Mouse (Mus musculus): Measurements from ENCODE around the gene Smpd3.

Gene Smpd3

GRCm38 (mm10) chr8:106337852-106338521 is at the start of gene Smpd3:
Gene Smpd3, minus strand, starts transcription at chr8:106337988.
- peak; percentile 98 to 99 for DNase-seq (ENCODE audit: low spot score in 2 of 2)

- no peak for DNase-seq (ENCODE audit: low spot score in 2 of 2)
These were observed 43.2 kb upstream of the Smpd3 start for GRCm38 (mm10) chr8:106381026-106381425.

- DNase-seq (ENCODE audit: low spot score in 2 of 2), result no peak
These were observed 41.6 kb upstream of the Smpd3 start for GRCm38 (mm10) chr8:106379357-106379756.

- no peak for DNase-seq (ENCODE audit: low spot score in 2 of 2)
These were observed 40.8 kb upstream of the Smpd3 start for GRCm38 (mm10) chr8:106378501-106379048.

DNA sequence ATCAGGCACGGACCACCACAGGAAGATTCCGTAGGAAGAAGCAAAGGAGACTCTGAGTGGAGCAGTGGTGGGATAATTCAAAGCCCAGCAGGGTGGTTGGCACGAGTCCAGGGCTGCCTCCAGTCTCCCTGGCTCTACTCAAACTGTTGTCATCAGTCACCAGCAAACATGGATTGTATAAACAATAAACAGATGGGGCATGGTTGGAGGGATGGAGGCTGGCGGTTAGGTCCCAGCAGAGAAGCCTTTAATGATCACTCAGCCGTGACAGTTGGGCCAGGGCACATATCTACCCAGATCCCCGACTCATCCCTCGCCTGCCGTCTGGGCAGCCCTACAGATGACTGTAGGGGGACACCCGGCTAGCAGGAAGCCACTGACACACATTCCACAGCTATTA is 39.1 kb upstream of the Smpd3 start:
- no peak for DNase-seq (ENCODE audit: low spot score in 2 of 2)

GRCm38 (mm10) chr8:106375957-106376356 is 38.2 kb upstream of the Smpd3 start:
- DNase-seq (ENCODE audit: low spot score in 2 of 2), result no peak

- DNase-seq (ENCODE audit: low spot score in 2 of 2), result no peak
These were observed 31.3 kb upstream of the Smpd3 start for GRCm38 (mm10) chr8:106369069-106369468.

- DNase-seq (ENCODE audit: low spot score in 2 of 2), result no peak
These were observed 30.7 kb upstream of the Smpd3 start for GRCm38 (mm10) chr8:106368501-106368900.

- no peak for DNase-seq (ENCODE audit: low spot score in 2 of 2)
These were observed 27.0 kb upstream of the Smpd3 start for GRCm38 (mm10) chr8:106364837-106365236.

- DNase-seq (ENCODE audit: low spot score in 2 of 2), result no peak
These were observed 26.5 kb upstream of the Smpd3 start for GRCm38 (mm10) chr8:106364278-106364677.

DNA sequence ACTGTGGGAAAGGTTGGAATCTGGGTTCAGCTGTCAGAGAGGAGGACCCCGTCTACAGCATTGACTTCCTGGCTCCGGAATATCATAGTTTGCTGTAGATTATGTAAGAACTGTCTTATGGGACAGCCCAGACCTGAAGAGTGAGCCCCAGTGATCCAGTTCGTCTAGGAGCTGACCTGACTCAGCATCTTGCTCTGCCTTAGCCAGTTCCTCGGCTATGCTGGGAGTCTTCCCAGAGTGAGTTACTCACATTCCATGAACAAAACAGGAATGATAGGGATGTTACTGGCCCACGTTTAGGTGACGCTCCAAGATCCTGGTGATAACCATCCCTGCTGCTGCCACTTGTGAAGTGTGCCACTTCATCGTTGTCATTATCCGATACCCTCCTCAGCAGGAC is 25.5 kb upstream of the Smpd3 start:
- DNase-seq (ENCODE audit: low spot score in 2 of 2), result no peak

DNA sequence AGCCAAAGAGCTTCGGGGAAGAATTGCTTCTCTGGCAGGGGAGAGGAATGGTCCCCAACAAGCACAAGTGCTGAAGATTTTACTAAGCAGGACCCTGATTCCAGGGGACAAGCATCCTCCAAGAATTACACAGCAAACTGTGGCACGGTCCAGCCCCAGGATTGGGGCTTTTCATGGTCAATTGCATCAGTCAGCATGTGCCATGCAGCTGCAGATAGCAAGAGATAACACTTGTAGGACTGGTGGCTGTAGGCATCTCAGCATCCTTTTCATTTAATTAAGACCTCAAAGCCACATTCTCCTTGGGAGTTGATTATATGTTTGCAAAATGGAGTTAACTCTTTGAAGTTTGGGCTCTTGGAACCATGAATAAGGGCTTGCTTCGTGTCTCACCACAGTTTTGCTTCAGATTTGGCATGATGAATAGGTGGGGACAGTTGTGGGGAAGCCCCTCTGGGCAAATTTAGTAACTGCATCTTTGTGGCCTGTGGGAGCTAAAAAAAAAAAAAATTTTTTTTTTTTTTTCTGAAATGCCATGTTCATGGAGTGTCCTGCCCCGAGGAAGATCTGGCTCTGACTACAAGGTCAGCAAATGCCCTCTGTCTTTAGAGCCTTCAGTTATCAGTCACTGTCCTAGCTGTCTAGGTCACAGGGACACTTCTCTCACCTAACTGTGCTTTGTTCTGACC is 22.0 kb upstream of the Smpd3 start:
- no peak for DNase-seq (ENCODE audit: low spot score in 2 of 2)

DNA sequence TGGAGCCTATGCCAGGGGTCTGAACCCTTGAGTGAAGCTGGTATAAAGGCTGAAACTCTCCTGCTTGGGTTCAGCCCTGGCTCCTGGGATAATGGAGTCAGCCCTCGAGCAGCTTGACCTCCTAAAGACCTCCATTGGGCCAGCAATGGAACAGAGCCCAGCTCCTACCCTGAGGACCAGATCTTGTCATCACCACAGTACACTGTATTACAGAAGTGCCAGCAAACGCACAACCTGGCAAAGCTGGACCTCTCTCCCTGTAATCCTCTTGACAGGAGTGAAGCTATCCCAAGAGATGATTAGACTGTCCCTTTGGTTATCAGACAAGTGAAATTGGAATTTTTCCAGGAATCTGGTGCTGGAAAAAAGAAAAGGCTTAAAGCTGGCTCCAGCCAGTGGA is 13.3 kb upstream of the Smpd3 start:
- no peak for DNase-seq (ENCODE audit: low spot score in 2 of 2)

- DNase-seq (ENCODE audit: low spot score in 2 of 2), result no peak
These were observed 11.6 kb upstream of the Smpd3 start for GRCm38 (mm10) chr8:106349398-106349797.

GRCm38 (mm10) chr8:106346123-106346522 is 8.3 kb upstream of the Smpd3 start:
- DNase-seq (ENCODE audit: low spot score in 2 of 2), result no peak

- no peak for DNase-seq (ENCODE audit: low spot score in 2 of 2)
These were observed 5.7 kb upstream of the Smpd3 start for GRCm38 (mm10) chr8:106343471-106343870.

- no peak for DNase-seq (ENCODE audit: low spot score in 2 of 2)
These were observed 5.0 kb upstream of the Smpd3 start for GRCm38 (mm10) chr8:106342828-106343227.

- DNase-seq (ENCODE audit: low spot score in 2 of 2), result no peak
These were observed 987 bp upstream of the Smpd3 start for GRCm38 (mm10) chr8:106338741-106339209.

- peak; percentile 69 to 76 for DNase-seq (ENCODE audit: low spot score in 2 of 2)
These were observed 1.2 kb downstream of the Smpd3 start for GRCm38 (mm10) chr8:106336561-106336960.

DNA sequence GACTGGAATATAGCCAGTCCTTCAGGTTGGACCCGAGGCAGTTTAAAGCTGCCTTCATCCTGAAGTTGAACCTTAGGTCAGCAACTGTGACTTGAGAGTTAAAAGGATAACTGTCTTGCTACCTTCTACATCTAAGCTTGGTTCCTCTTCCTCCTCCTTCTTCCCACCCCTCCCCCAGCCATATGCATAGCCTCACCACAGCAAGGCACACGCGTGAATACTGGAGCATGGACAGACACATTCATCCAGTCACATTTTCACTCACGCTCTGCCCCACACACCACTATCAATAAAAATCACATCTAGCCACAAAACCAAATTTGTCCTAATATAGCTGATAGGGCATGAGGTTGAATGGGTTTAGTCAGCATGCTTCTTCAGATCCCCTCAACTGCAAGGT is 1.8 kb downstream of the Smpd3 start:
- peak in 1 of 2 experiments; percentile 41 for DNase-seq (ENCODE audit: low spot score in 2 of 2)

DNA sequence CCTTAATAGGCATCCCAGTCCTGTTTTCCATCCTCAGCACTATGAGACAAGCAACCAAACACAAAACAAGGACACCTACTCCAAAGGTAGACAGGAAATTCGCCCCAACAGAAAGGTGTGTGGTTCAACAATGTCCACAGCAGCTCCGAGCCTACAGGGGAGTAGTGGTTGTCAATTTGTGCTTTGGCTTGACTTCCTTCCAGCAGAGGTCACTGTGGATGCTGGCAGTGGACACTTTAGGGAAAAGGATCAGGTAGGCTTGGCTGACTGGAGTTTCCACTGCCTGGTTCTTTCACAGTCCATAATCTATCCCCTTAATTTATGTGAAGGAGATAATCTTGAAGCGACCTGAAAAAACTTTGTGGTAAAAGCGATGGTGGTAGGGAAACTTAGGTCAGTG is 2.6 kb downstream of the Smpd3 start:
- DNase-seq (ENCODE audit: low spot score in 2 of 2), result no peak

GRCm38 (mm10) chr8:106333346-106333745 is 4.4 kb downstream of the Smpd3 start:
- no peak for DNase-seq (ENCODE audit: low spot score in 2 of 2)

- DNase-seq (ENCODE audit: low spot score in 2 of 2), result no peak
These were observed 5.3 kb downstream of the Smpd3 start for GRCm38 (mm10) chr8:106332498-106332897.
